Mouse (Mus musculus) gastrocnemius, postnatal 36 days (tissue): ENCODE measurements around the gene Klhdc8a. TPM values are rescaled to one million over a fixed set of nuclear protein-coding genes. Genes with fewer than 3 reads are reported as not detected.

Experiments
- total RNA-seq, 2 experiments: library from RNA; stranded (reverse); gene quantifications; 2 replicates each; pipeline ENCODE4 v1.2.3; 2021

The Klhdc8a gene
- total RNA-seq, 2 experiments from 2014 or later, result 0.07 to 0.10 TPM

Other genes starting within 250 kb of the Klhdc8a start
- 1 to 10 TPM; 3.7 to 3.9 TPM for gene Mfsd4a, start 230.6 kb upstream of the Klhdc8a start, total RNA-seq
- 1 to 10 TPM; 2.5 to 4.2 TPM for gene Cdk18, start 158.9 kb upstream of the Klhdc8a start, total RNA-seq
- not detected for gene Lemd1, start 107.2 kb upstream of the Klhdc8a start, total RNA-seq
- gene AC124108.1, start 107.2 kb upstream of the Klhdc8a start, total RNA-seq, result not detected
- gene Gm10188, start 68.9 kb upstream of the Klhdc8a start, total RNA-seq, result not detected
- gene Nuak2, start 17.5 kb downstream of the Klhdc8a start, total RNA-seq, result under 1 TPM; 0.59 to 0.99 TPM
- 10 to 100 TPM; 29.6 to 34.5 TPM for gene Tmcc2, start 92.7 kb downstream of the Klhdc8a start, total RNA-seq
- 1 to 10 TPM; 8.9 to 9.2 TPM for gene Dstyk, start 118.9 kb downstream of the Klhdc8a start, total RNA-seq
- 10 to 100 TPM; 14.2 to 20.0 TPM for gene Rbbp5, start 178.7 kb downstream of the Klhdc8a start, total RNA-seq
- 1 to 10 TPM in 1 of 2 experiments, under 1 TPM in 1; 0.82 to 1.3 TPM for gene Tmem81, start 207.6 kb downstream of the Klhdc8a start, total RNA-seq
- gene Cntn2, start 244.6 kb downstream of the Klhdc8a start, total RNA-seq, result not detected